Comparison of ENCODE assay signal across 10 mouse cellular contexts in genomic region chr6:53662858-53663833, GRCm38 (mm10).
A peak's percentile ranks its signal among the peaks of the same experiment; 100 is the strongest.
DNase-seq lines count a peak whose midpoint lies in the region; ATAC-seq lines count a peak whose summit lies in the region.
"Had no signal": no experiment of that assay in that cellular context is flagged by ENCODE, and none has a peak within 500 bp of the region (broad histone marks: within the 10 kb centered on the region; RNA-seq: fewer than 3 reads in every experiment).

No protein-coding gene starts in this region.

- H3K4me1 ChIP-seq in hindbrain, embryonic 15.5 days (replicated peaks): peaks cover 14% of the 10 kb centered on the region
- peaks cover 14% of the 10 kb centered on the region for H3K4me1 ChIP-seq in neural tube, embryonic 15.5 days

- H3K9me3 ChIP-seq in hindbrain, embryonic 15.5 days: no peaks in the 10 kb centered on the region
- no peaks in the 10 kb centered on the region for H3K9me3 ChIP-seq in neural tube, embryonic 15.5 days (replicated peaks)

- peak; percentile 75 for DNase-seq in heart, adult 11 months
- no peak for DNase-seq in heart, adult 9 months (ENCODE audit: low spot score in 2 of 2)
- peak; percentile 63 for DNase-seq in retina, postnatal 1 day
- no peak for DNase-seq in retina, embryonic 14.5 days (ENCODE audit: low spot score)
- DNase-seq in layer of hippocampus, adult 9-10 months (ENCODE audit: low spot score): no peak
- DNase-seq: embryo, embryonic 11 days; gastrocnemius, postnatal 10 days had no signal

- H3K27me3 ChIP-seq in hindbrain, embryonic 15.5 days: no peaks in the 10 kb centered on the region
- H3K27me3 ChIP-seq in neural tube, embryonic 15.5 days (replicated peaks): no peaks in the 10 kb centered on the region; the same call in 1 of the 2 replicates

- H3K4me2 ChIP-seq in hindbrain, embryonic 15.5 days: no peak overlapping the region
- no peak overlapping the region for H3K4me2 ChIP-seq in neural tube, embryonic 15.5 days

- H3K27ac ChIP-seq in hindbrain, embryonic 15.5 days (replicated peaks): no peak overlapping the region
- H3K27ac ChIP-seq in neural tube, embryonic 15.5 days (replicated peaks): no peak overlapping the region

- ATAC-seq in hindbrain, embryonic 15.5 days (ENCODE audit: low FRiP score, low read depth): peak; percentile 69; the same call in 1 of the 2 replicates
- ATAC-seq in neural tube, embryonic 15.5 days (ENCODE audit: low FRiP score): peak; percentile 66
- ATAC-seq in megakaryocyte, adult 5-6 weeks (ENCODE audit: poor library complexity, severe bottlenecking): no peak

- 47% methylated on average over 11 of the region's 11 CpGs for WGBS in hindbrain, embryonic 15.5 days
- 41% methylated on average over 11 of the region's 11 CpGs for WGBS in neural tube, embryonic 15.5 days

- H3K9ac ChIP-seq in hindbrain, embryonic 15.5 days: no peak overlapping the region
- H3K9ac ChIP-seq in neural tube, embryonic 15.5 days (replicated peaks): no peak overlapping the region

- H3K36me3 ChIP-seq in hindbrain, embryonic 15.5 days: no peaks in the 10 kb centered on the region
- H3K36me3 ChIP-seq in neural tube, embryonic 15.5 days: no peaks in the 10 kb centered on the region

- no peak overlapping the region for H3K4me3 ChIP-seq in hindbrain, embryonic 15.5 days
- H3K4me3 ChIP-seq in neural tube, embryonic 15.5 days (replicated peaks): no peak overlapping the region

Comparison
In these comparisons a context has a peak if more than half of its experiments do, and no peak if none do; other contexts are left out.
1. DNase-seq: peak in heart, adult 11 months (single experiment) and retina, postnatal 1 day (single experiment); none in heart, adult 9 months (0 of 2), retina, embryonic 14.5 days (single experiment) and layer of hippocampus, adult 9-10 months (single experiment).